Mouse (Mus musculus) G1E (cell line): Measurements from ENCODE around the gene Emilin1.

ENCODE experiments used
- CTCF ChIP-seq: IDR thresholded peaks from 2 replicates; pipeline ENCODE4 v1.5.1; 2012; ENCODE audit warnings: low read depth, low read length, inconsistent platforms, mixed read lengths
- GATA1 ChIP-seq: IDR thresholded peaks from 2 replicates; pipeline ENCODE4 v1.6.1; 2012; ENCODE audit warnings: borderline replicate concordance, low read length, inconsistent platforms, mixed read lengths
- POLR2AphosphoS5 ChIP-seq: IDR thresholded peaks from 2 replicates; pipeline ENCODE4 v1.6.1; 2012; ENCODE audit warnings: low read depth, low read length, inconsistent platforms; ENCODE audit not compliant: insufficient replicate concordance
- TAL1 ChIP-seq: conservative IDR thresholded peaks from 2 replicates; pipeline ENCODE4 v1.6.1; 2012; ENCODE audit warnings: low read depth, low read length, inconsistent platforms, mixed read lengths

DNA sequence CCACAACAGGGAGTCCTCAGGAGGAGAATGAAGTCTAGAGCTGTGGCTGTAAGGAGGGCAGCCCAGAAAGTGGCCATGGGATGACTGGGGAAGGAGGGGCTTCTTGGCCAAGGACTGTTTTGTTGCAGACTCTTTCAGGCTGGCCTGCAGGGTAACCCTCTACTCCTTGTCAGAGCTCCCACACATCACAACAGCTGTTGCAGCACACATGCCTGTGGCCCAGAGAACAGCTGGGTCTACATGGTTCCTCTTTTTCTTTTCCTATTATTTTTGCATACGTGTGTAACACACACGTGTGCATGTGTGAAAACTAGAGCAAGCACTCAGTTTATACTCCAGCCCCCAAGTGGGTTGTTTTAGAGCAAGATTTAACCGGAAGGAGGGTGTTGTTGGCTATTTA, 46.3 kb upstream of the Emilin1 start:
- TF ChIP-seq CTCF (no peak), GATA1 (no peak), POLR2AphosphoS5 (no peak), TAL1 (no peak)
